Mouse (Mus musculus) hindbrain, embryonic 14.5 days (tissue): ENCODE measurements around the gene Tnmd. TPM values are rescaled to one million over a fixed set of nuclear protein-coding genes. Genes with fewer than 3 reads are reported as not detected.

Source experiments
- ATAC-seq: fragments of 200-750 bp; cut with Nextera tagmentation; 2 replicates; pipeline ENCODE4 v1.8.0; 2017; ENCODE audit warnings: moderate number of reproducible peaks, mild to moderate bottlenecking, moderate TSS enrichment, moderate library complexity; ENCODE audit not compliant: low FRiP score
- DNase-seq: peaks from one replicate; pipeline ENCODE4 v3.0.0-alpha.2; 2015; ENCODE audit warnings: low spot score
- H3K27ac ChIP-seq: fragments of 300-500 bp; sonication (generic); 2 replicates; pipeline ENCODE4 v1.5.1; 2014; ENCODE audit warnings: mild to moderate bottlenecking, moderate library complexity
- H3K27me3 ChIP-seq: fragments of 300-500 bp; sonication (generic); 2 replicates; pipeline ENCODE4 v1.6.1; 2014; ENCODE audit warnings: mild to moderate bottlenecking, low read length, mixed read lengths; ENCODE audit not compliant: control insufficient read depth, insufficient read depth
- H3K36me3 ChIP-seq: fragments of 300-500 bp; sonication (generic); replicated peaks from 2 replicates; pipeline ENCODE4 v1.6.1; 2014; ENCODE audit not compliant: control insufficient read depth, insufficient read depth
- H3K4me1 ChIP-seq: fragments of 300-500 bp; sonication (generic); replicated peaks from 2 replicates; pipeline ENCODE4 v1.6.1; 2014; ENCODE audit warnings: antibody characterized with exemption, low read length, mixed read lengths; ENCODE audit not compliant: control insufficient read depth, insufficient read depth
- H3K4me2 ChIP-seq: fragments of 300-500 bp; sonication (generic); replicated peaks from 2 replicates; pipeline ENCODE4 v1.6.1; 2014; ENCODE audit warnings: mild to moderate bottlenecking, moderate library complexity
- H3K4me3 ChIP-seq: fragments of 300-500 bp; sonication (generic); replicated peaks from 2 replicates; pipeline ENCODE4 v1.5.1; 2014; ENCODE audit warnings: mild to moderate bottlenecking, low read length
- H3K9ac ChIP-seq: fragments of 300-500 bp; sonication (generic); 2 replicates; pipeline ENCODE4 v1.6.1; 2014
- H3K9me3 ChIP-seq: fragments of 300-500 bp; sonication (generic); 2 replicates; pipeline ENCODE4 v1.6.1; 2016; ENCODE audit warnings: low read length; ENCODE audit not compliant: control insufficient read depth
- WGBS: fragments of 180-500 bp; shearing (Covaris S2); extraction: QIAGEN DNeasy Blood & Tissue Kit; methylation state at CpG from one replicate; pipeline ENCODE4 v1.1.7; 2014; 5-methylcytosine and 5-hydroxymethylcytosine counted together
- polyA plus RNA-seq: library from polyadenylated mRNA; unstranded; fragments of >200 nt; fragmentation: Nextera tagmentation; extraction: Ambion mirVana; gene quantifications from 2 replicates; pipeline ENCODE4 v1.2.1, GENCODE M21; 2014

Tnmd gene
- polyA plus RNA-seq, 1 experiment from 2014 or later: 2.0 TPM

GRCm38 (mm10) chrX:133914219-133914618 lies 63.4 kb downstream of the Tnmd start:
- Histone ChIP-seq H3K9ac (no peak overlapping the region), H3K4me2 (no peak overlapping the region)

More at GRCm38 (mm10) chrX:133914219-133914618, 63.4 kb downstream of the Tnmd start:
- Histone ChIP-seq H3K36me3 (no peaks in the 10 kb centered on the region), H3K4me1 (no peaks in the 10 kb centered on the region), H3K4me3 (no peak overlapping the region), H3K27me3 (no peaks in the 10 kb centered on the region; the same call in 1 of the 2 replicates), H3K9me3 (no peaks in the 10 kb centered on the region), H3K27ac (no peak overlapping the region)
- WGBS: 78% methylated on average over 7 of the region's 7 CpGs
- ATAC-seq: no peak
- no peak for DNase-seq

Other genes starting within 250 kb of the Tnmd start
- 17.3 and 18.2 TPM in 2 replicates for gene Pcdh19, start 162.0 kb upstream of the Tnmd start, polyA plus RNA-seq
- gene Tspan6, start 47.4 kb downstream of the Tnmd start, polyA plus RNA-seq: 295 and 303 TPM in 2 replicates
- gene Srpx2, start 57.4 kb downstream of the Tnmd start, polyA plus RNA-seq: 1.5 and 1.9 TPM in 2 replicates
- 0.80 and 1.1 TPM in 2 replicates for gene Sytl4, start 130.8 kb downstream of the Tnmd start, polyA plus RNA-seq
- gene Cstf2, start 208.2 kb downstream of the Tnmd start, polyA plus RNA-seq: 76.6 and 84.4 TPM in 2 replicates